Mouse (Mus musculus) thymus, postnatal 36 days (tissue): ENCODE measurements around the gene Elob.

Experiments used
- DNase-seq, 2 experiments: peaks; one replicate each; pipeline ENCODE4 v3.0.0; 2022; ENCODE audit warnings: mixed read lengths in 2 of 2

The Elob gene

DNA sequence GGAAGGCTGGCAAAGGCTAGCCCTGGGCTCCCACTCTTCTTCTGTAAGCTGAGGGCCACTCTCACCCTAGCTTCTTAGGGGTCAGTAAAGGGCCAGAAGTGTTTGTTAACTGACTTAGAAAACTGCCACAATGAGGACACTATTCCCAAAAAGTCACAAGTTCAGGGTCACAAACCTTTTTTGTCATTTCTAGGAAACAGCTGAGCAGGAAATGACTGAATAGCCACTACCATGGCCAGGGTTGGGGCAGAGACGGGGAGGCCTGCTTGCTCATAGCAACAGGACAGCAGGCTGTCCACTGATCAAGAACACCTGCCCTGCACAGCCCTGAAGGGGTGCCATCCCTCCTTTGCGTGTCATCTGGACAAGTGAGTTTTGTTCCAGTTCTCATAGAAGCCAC is 51.8 kb downstream of the Elob start:
- no peak for DNase-seq

DNA sequence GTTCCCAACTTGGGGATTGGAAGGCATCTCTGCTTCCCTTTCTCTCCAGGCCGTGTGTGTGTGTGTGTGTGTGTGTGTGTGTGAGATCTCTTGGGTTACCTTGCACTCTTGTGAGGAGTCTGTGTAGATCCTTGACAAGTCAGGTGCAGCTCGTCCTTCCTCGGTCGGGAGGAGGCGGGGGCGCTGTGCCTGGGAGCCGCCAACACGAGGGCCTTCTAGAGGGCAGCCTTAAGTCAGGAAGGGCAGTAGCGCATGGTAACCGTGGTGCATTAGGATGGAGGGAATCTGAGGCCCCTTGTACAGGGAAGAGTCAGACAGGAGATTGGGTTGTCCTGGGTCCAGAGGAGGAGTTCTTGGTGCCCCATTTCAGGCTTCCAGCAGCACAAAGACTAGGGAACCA is 52.7 kb downstream of the Elob start:
- DNase-seq, result no peak
